Mouse (Mus musculus) frontal cortex, postnatal 36 days (tissue): Measurements from ENCODE around the gene Pcsk5.

Experiments
- DNase-seq, 2 experiments: peaks; one replicate each; pipeline ENCODE4 v3.0.0; 2022; ENCODE audit warnings: low spot score in 2 of 2

Pcsk5 gene

DNA sequence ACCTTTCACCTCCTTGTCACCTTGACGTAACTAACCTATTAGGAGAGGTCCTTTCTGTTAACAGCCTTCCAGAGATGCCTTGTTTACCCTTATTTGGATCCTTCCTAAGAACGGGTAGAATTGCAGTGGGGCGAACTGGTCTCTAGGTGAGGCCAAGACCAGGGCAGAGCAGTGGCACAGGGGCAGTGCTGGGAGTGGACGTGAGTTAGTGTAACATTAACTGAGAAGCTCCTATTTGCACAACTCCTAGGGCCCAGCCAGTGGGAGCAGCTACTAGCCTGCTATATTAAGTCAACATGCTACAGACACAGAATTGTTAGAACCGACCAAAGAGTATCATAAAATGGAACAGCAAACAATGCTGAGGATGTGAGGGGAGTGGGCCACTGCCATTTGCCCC is 30.8 kb downstream of the Pcsk5 start:
- DNase-seq = no peak

DNA sequence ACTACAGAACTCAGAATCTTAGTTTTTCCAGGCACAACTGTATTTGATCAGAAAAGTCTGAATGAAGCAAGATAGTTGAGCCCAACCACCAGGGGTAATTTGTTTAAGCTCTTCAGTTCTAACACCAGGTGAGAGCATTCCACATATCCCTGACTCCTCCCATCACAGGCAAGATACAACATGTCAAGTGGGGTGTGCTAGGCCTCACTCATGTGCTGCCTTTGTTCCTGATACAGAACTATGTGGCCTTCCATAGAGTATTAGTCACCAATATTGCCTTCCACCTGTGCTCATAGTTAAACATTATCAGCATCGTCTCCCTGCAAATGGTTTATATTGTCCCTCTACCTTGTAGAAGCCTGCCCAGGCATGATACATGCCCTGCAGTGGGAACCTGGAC is 36.6 kb downstream of the Pcsk5 start:
- DNase-seq = no peak

- DNase-seq = peak; percentile 9 to 13
These were observed 37.8 kb downstream of the Pcsk5 start for GRCm38 (mm10) chr19:17799419-17800185.

DNA sequence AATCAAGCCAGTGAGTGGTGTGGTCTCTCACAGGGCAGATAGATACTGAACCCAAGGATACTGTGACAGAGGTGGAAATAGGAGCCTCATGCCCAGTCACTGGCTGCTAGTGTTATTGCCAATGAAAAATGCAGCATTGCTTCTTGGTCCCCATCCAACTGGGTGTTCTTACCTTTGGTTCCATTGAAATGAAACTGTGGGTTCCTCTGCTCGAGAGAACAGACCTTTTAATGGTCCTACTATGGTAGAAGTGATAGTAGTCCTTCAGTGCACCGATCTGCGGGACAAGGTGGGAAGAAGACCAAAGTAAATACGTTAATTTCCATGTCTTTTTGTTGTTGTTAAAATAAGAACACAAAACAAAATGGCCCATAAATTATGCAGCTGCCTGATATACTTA is 44.0 kb downstream of the Pcsk5 start:
- DNase-seq = no peak

GRCm38 (mm10) chr19:17791485-17792052 is 45.9 kb downstream of the Pcsk5 start:
- no peak for DNase-seq

- no peak for DNase-seq
These were observed 48.7 kb downstream of the Pcsk5 start for GRCm38 (mm10) chr19:17788617-17789317.

DNA sequence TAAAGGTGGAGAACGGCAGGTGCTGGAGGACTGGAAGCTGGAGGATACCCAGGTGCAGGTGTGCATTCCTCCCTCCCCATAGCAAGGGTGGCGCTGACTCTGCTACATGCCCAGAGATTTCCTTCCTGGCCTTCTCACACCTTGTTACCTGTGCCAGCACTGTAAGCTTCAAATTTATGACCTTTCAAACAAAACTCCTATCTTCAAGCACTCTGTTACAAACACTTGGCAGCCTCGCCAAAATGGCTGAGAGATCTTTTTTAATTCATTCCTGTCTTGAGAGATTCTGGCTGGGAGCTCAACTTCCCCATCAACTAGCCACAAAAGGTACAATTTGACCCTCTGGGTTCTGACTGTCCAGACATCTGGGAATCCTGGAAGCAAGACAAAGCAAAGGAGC is 50.7 kb downstream of the Pcsk5 start:
- no peak for DNase-seq

GRCm38 (mm10) chr19:17784401-17785192 is 52.8 kb downstream of the Pcsk5 start:
- DNase-seq = no peak

- no peak for DNase-seq
These were observed 54.2 kb downstream of the Pcsk5 start for GRCm38 (mm10) chr19:17783231-17783630.

- DNase-seq = no peak
These were observed 56.1 kb downstream of the Pcsk5 start for GRCm38 (mm10) chr19:17781323-17781722.

DNA sequence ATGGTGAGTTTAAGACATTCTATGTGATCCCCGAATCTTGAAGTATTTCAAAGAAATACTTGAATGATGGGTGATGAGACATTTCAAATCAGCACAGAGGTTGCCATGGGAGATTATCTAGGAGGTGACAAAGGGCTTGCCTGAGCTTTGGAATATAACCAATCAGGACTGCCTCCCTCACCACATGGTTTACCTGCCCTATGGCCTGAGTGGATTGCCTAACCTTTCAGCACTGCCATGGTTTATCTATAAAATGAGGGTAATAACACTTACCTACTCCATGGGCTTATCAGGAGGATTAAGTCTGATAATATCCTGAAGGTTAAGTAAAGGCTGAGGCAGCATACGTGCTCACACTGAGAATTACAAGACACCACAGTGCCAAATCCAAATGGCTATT is 61.5 kb downstream of the Pcsk5 start:
- no peak for DNase-seq

DNA sequence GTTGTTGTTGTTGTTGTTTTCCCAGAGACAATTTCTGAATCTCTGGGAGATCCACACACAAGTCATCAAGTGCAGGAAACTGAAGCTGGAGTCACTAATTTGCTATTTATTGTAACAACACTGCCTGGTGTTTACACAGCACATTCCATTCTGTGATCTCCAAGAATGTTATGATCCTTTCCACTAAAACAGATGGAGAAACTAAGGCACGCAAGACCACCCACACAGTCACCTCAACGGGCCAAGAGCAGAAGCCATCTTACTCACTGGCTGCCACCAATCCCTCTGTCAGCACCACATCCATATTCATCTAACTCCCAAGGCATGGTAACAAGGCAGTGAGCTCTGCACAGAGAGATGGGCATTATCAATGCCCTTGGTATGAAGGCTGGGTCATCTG is 62.3 kb downstream of the Pcsk5 start:
- no peak for DNase-seq

- DNase-seq = no peak
These were observed 63.4 kb downstream of the Pcsk5 start for GRCm38 (mm10) chr19:17774061-17774460.

- peak; percentile 5 to 32 for DNase-seq
These were observed 67.6 kb downstream of the Pcsk5 start for GRCm38 (mm10) chr19:17769610-17770399.

- DNase-seq = no peak
These were observed 72.4 kb downstream of the Pcsk5 start for GRCm38 (mm10) chr19:17765001-17765400.

DNA sequence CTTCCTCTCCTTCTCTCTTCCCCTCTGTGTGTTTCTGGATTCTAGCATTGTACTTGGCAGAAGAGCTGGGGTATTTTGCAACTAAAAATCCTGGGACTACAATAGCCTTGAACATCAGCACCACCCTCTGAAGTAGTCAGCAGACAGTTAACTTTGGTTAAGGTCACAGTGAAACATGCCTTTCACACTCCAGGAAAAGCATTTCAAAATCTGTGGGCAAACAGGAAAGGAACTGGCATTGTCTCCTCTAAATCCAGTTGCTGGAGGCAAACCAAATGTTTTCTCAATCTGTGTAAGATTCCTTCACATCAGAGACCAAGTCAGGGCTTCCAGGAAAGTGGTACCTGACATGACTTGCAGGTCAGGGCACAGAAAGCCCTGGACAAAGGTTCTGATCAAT is 74.7 kb downstream of the Pcsk5 start:
- DNase-seq = no peak

GRCm38 (mm10) chr19:17761678-17762077 is 75.8 kb downstream of the Pcsk5 start:
- DNase-seq = no peak

DNA sequence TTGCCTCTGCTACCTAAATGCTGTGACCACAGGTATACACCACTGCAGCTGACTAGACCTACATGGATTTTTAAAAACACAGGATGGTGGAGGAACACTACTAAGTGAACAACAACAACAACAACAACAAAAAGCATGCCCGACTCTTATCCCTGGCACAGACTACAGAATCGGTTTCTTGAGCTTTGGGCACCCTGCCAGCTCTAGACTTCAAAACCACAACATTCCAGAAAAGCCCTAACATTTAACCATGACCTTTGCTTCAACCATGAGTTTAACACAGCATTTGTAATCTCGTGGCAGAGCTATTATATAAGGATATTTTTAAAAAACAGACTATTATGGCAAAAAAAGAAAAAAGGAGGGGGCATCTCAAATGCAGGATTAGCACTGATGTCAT is 84.6 kb downstream of the Pcsk5 start:
- no peak for DNase-seq

GRCm38 (mm10) chr19:17748331-17748730 is 89.1 kb downstream of the Pcsk5 start:
- DNase-seq = no peak

DNA sequence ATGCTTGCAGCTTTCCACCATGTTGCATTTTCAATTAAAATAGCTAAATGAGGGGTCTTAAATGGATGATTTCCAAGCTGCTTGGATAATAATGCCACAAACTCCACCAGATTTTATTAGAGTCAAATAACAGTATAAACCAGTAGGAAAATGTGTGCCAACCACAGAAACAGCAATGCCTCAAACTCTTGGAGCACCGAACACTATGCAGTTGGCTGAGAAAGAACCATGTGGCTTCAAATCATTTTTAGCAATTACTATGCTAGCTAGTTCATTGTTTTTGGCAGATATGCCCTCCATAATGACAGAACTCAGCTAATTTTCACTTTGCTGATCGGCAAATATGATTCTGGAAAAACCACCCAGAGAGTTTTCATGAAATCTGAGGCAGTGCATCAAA is 92.1 kb downstream of the Pcsk5 start:
- DNase-seq = no peak

DNA sequence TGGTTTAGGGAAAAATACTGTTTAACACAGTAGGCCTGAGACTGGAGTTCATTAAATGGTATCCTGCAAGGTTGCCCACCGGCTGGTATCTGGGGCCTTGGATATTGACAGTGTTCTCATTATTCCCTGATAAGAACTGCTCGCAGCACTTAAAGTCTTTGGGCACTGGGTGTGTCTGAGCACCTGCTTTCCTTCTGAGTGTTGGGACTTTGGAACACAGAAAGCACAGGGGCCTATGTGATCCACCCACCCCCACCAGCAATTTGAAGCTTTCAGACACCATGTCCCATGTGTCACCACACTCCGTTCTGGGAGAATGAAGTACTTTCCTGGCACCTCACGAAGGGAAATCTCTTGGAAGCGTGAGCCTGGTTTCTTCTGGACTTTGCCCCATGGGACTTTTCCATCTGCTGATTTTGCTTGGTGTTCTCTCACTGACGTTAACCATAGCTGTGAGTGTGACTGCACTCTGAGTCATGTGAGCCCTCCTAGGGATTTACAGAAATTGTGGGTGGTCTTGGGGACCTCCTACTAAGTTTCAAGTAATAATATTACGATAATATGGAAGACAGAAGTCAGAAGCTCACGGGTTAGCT is 92.9 kb downstream of the Pcsk5 start:
- DNase-seq = no peak
